Mouse (Mus musculus): Measurements from ENCODE around the gene Dchs2.

Dchs2 gene

GRCm38 (mm10) chr3:83148508-83148907, 20.8 kb downstream of the Dchs2 start:
- in situ Hi-C loops (cut with MseI, MboI) = no loop called here

DNA sequence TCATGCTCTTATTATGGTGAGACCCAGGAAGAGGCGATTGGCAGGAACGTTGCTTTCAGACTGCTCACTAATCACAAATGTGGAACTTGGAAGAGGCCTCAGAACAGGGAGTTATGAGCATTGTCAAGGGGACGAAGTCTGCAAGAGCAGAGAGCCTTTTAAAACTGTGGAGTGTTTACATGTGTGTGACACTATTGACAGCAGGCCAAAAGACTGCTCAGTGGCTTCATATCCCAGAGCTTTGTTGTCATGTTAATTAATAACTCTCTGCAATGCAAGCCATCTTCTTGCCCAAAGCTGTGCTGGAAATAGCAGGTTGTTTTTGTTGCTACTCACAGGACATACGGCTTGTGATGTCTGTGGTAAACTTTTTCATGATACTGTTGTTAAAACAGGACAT, 27.9 kb downstream of the Dchs2 start:
- in situ Hi-C loops (cut with MseI, MboI) = no loop called here

GRCm38 (mm10) chr3:83156165-83156564, 28.4 kb downstream of the Dchs2 start:
- in situ Hi-C loops (cut with MseI, MboI) = no loop called here

DNA sequence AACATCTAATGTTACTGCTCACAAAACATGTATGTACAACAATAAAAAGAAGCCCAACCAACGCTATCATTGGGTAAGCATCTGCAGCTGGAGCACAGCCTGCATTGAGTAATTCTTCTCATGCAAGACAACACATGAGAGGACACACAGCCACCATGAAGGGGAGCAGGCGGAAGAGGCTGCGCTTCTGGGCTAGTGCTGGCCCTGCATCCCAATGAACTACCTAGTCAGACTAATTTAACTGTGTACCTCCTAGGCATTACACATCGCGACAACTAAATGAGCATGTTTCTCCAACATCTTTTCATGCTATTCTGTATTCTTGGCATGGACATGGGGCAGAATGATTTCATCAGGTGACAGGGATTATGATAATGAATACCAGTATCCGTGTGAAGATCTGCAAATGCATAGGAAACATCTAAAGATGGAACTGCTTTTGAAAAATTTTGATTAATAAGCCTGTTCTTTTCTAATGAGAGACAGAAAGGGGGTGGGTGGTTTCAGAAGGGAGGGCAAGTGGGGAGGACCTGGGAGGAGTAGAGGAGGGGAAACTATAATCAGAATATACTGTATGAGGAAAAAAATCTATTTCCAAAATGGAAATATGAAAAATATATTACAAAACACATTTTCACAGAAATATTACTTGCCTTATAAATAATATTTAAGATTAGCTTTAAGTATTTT, 33.9 kb downstream of the Dchs2 start:
- in situ Hi-C loops (cut with MseI, MboI) = no loop called here

DNA sequence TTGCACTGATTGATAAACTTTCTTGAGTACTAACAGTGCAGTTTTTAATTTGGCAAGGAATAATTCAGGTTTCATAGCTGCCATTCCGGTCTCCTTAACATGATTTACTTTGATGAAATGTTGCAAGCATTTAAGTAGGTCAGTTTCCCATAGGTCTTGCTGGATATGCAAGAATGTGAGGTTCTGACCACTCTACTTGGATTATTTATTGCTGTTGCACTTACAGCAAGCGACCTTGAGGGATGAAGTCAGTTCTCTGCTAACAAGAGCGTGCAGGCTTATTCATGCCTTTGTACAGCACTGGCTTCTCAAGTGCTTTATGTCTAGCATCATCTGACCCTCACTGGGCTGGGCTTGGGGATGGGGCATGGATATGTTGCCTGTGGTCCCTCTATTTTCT, 35.9 kb downstream of the Dchs2 start:
- in situ Hi-C loops (cut with MseI, MboI) = no loop called here

DNA sequence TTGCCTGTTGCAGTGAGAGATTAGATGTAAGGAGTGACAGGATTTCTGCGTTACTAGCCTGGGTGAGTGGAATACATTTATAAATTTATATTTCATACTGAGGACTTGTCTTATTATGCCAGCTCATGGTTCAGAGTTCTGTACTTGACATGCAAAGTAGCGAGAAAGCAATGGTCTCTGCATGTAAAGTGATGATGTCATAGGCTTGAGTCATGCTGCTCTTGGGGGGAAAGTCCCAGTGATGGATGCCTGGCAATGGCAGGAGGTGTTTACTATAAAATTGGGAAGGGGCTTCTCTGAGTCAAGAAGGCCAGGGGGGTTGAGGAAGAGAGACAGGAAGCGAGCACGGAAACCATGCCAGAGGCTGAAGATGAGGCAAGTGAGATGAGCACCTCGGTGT, 57.8 kb downstream of the Dchs2 start:
- in situ Hi-C loops (cut with MseI, MboI) = no loop called here

DNA sequence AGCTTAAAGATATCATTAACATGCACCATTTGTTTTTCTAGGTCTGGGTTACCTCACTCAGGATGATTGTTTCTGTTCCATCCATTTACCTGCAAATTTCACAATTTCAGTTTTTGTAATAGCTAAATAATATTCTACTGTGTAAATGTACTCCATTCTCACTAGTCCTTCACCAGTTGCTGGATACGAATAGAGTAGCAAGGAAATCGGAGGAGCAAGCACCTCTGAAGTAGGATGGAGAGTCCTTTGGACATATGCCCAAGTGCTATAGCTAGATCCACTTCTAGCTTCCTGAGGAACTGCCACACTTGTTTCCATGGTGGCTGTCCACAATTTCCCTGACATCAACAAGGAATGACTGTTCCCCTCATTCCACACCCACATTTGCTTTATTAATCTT, 63.5 kb downstream of the Dchs2 start:
- in situ Hi-C loops (cut with MseI, MboI) = no loop called here

GRCm38 (mm10) chr3:83192401-83192800, 64.7 kb downstream of the Dchs2 start:
- in situ Hi-C loops (cut with MseI, MboI) = no loop called here

DNA sequence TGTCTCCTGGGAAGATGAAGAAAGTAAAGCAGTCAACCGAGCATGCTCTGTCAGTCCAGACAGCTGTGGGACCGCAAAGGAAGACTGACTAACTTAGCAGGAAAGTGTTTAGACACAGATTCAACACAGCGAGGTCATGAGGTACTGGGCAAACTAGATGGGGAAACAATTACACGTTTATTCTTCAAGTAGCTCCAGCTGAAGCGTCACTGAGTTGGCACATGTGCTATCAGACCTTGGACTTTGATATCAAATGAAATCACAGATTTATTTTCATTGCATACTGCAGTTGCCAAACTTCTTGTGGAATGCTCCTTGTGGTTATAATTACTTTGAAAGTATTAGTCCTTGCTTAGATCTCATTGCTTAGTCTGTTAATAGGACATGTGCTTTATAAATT, 67.2 kb downstream of the Dchs2 start:
- in situ Hi-C loops (cut with MseI, MboI) = no loop called here

DNA sequence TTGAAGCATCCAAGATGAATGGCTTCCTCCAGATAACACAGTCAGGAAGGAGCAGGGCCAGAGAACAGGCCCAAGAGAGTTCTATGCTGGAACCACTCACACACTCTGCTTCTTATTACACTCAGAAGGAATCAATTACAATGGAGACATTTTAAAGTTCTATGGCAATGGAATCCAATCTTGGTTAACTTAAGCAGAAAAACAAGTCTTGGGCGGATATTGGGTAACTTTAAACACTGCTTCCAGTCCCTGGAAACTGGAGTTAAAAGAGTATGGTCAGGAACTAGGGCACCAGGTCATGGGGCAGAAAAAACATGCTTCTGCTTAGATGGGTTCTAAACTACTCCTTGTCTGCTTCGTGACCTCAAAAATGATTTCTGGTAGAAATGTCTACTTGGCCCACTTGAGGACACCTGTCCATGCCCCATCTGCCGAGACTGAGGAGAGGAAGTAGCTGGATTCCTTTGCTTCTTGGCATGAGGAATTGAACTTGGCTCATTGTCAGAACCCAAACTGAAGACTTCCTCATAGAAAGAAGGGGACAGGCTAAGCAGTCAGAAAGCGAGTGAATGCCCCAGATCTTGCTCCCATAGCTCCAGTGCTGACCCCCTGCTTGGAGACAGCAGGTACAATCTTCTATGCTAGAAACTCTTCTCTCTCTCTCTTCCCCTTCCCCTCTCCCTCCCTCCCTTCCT, 73.7 kb downstream of the Dchs2 start:
- in situ Hi-C loops (cut with MseI, MboI) = no loop called here

GRCm38 (mm10) chr3:83205073-83205668, 77.4 kb downstream of the Dchs2 start:
- in situ Hi-C loops (cut with MseI, MboI) = no loop called here

DNA sequence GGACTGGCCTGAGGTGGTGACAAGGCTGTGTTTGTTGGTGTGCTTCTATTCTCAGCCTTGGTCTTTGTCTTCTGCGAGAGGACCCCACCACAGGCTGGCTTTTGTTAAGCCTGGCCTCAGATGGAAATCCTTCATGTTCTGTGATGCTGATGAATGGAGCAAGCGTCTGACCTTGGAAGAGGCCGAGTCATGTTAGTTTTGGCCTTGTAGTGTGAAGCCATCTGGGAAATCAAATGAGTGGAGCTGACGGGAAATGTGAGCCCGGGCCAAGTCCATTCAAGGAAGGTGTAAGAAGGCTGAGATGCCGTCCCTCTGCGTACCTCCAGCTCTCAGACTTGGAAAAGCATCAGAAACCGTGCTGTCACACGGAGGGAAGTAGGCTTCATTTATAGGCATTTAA, 81.9 kb downstream of the Dchs2 start:
- in situ Hi-C loops (cut with MseI, MboI) = no loop called here

GRCm38 (mm10) chr3:83210210-83210609, 82.5 kb downstream of the Dchs2 start:
- in situ Hi-C loops (cut with MseI, MboI) = no loop called here

DNA sequence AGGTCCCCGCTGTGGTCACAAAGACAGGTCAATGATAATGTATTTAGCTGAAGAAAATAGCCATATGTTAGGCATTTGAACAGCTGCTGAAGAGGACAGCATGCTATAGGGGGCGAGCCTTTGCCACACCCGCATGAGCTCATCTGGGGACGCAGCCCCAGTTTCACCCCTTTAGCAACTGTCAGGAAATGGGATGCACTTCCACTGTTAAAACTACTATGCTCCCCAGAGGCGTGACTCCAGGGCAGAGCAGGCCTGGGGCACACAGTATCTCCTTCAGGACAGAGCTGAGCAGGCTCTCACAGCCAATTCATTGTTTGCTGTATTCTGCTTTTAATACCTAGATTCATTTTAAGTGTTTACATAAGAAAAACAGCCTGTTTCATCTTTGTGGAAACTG, 84.2 kb downstream of the Dchs2 start:
- in situ Hi-C loops (cut with MseI, MboI) = no loop called here

DNA sequence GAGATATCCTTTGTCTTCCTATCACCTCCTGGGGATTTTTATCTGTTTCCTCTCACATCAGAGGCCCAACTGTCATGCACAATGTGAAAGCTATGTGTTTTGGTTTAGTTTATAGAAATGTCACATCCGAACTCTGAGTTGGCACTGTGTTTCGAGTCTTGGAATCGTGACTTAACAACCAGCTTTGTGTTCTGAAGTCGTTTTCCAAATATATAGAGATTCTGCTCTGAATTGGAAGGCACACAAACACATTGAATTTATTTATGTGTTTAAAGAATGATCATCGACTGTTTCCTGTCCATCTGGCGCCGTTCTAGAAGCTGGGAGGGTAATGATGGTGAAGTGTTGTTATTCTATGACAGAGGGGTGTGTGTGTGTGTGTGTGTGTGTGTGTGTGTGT, 84.8 kb downstream of the Dchs2 start:
- in situ Hi-C loops (cut with MseI, MboI) = no loop called here

DNA sequence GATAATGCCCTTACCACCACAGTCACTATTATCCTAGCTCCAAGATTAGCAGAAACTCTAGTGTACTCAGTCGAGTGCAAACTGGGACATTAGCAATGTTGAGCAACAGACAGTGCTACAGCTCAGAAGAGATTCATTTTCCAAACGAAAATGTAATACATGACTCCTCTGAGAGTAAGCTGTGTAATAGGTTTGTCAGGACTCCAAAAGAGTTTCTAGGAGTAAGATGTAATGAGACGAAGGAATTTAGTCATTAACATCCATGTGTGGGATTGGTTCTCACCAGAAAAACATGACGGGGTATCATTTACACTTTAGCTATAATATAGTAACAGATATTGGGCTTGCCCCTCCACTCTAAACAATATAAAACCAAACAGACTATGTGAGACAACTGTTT, 90.3 kb downstream of the Dchs2 start:
- in situ Hi-C loops (cut with MseI, MboI) = no loop called here

DNA sequence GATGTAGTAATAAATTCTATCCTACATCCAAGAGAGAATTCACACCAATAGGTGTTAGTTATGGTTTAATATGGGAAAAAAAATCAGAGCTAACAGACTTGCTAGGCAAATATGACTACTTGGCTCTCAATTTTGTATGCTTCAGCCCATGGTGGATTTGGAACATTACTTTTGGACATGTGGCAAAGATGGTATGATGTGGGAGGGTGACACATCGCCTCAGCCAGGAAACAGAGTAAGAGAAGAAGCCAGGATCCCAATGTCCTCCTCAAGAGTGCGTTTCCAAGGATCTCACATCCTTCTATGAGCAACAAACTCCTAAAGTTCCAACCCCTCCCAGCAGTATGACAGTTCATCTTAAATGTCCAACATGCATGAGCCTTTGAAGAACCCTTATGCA, 92.4 kb downstream of the Dchs2 start:
- in situ Hi-C loops (cut with MseI, MboI) = no loop called here

- in situ Hi-C loops (cut with MseI, MboI) = no loop called here
These were observed 94.4 kb downstream of the Dchs2 start for GRCm38 (mm10) chr3:83222125-83222524.

GRCm38 (mm10) chr3:83228383-83228782, 100.6 kb downstream of the Dchs2 start:
- in situ Hi-C loops (cut with MseI, MboI) = no loop called here

GRCm38 (mm10) chr3:83230326-83230725, 102.6 kb downstream of the Dchs2 start:
- in situ Hi-C loops (cut with MseI, MboI) = no loop called here

GRCm38 (mm10) chr3:83234457-83234856, 106.7 kb downstream of the Dchs2 start:
- in situ Hi-C loops (cut with MseI, MboI) = no loop called here

DNA sequence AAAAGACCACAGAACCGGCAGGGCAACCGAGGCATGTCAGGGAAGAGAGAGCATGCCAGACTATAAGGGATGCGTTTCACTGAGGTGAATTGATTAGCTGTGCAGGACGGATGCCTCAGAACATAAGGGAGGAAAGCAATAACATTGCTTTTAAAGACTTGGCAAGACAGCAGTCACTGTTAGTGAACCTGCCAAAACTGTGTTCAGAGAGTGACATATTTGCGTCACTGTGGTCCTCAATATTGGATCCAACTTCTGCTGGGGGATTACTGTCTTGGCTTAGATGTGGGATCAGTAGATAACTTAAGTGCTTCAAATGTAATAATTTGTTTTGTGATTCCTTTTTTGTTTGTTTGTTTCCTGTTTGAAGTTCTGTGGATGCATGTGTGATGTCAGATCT, 107.3 kb downstream of the Dchs2 start:
- in situ Hi-C loops (cut with MseI, MboI) = no loop called here

GRCm38 (mm10) chr3:83246536-83246935, 118.8 kb downstream of the Dchs2 start:
- in situ Hi-C loops (cut with MseI, MboI) = no loop called here

All from mouse trophoblast stem cell (cell line).